Mouse (Mus musculus) limb, embryonic 14.5 days (tissue): ENCODE data around the gene Cptp. TPM values are rescaled to one million over a fixed set of nuclear protein-coding genes. Genes with fewer than 3 reads are reported as not detected.

Experiments used
- ATAC-seq: fragments of 200-750 bp; cut with Nextera tagmentation; 2 replicates; pipeline ENCODE4 v1.8.0; 2017; ENCODE audit warnings: low read depth, moderate number of reproducible peaks, moderate TSS enrichment; ENCODE audit not compliant: low FRiP score
- DNase-seq: peaks from one replicate; pipeline ENCODE4 v3.0.0-alpha.2; 2015; ENCODE audit warnings: low spot score
- H3K27ac ChIP-seq: fragments of 300-500 bp; sonication (generic); replicated peaks from 2 replicates; pipeline ENCODE4 v1.5.1; 2014; ENCODE audit warnings: low read depth, mild to moderate bottlenecking, low read length, moderate library complexity, mixed read lengths
- H3K27me3 ChIP-seq: fragments of 300-500 bp; sonication (generic); 2 replicates; pipeline ENCODE4 v1.6.1; 2014; ENCODE audit warnings: low read length, mixed read lengths; ENCODE audit not compliant: control insufficient read depth, insufficient read depth
- H3K36me3 ChIP-seq: fragments of 300-500 bp; sonication (generic); 2 replicates; pipeline ENCODE4 v1.6.1; 2014; ENCODE audit warnings: mild to moderate bottlenecking, low read length, moderate library complexity, mixed read lengths; ENCODE audit not compliant: control insufficient read depth, insufficient read depth
- H3K4me1 ChIP-seq: fragments of 300-500 bp; sonication (generic); 2 replicates; pipeline ENCODE4 v1.6.1; 2014; ENCODE audit warnings: antibody characterized with exemption, low read length, mixed read lengths; ENCODE audit not compliant: control insufficient read depth, insufficient read depth
- H3K4me2 ChIP-seq: fragments of 300-500 bp; sonication (generic); replicated peaks from 2 replicates; pipeline ENCODE4 v1.6.1; 2014; ENCODE audit warnings: low read depth, mild to moderate bottlenecking, low read length, moderate library complexity; ENCODE audit not compliant: severe bottlenecking
- H3K4me3 ChIP-seq: fragments of 300-500 bp; sonication (generic); replicated peaks from 2 replicates; pipeline ENCODE4 v1.5.1; 2014; ENCODE audit warnings: low read length
- H3K9ac ChIP-seq: fragments of 300-500 bp; sonication (generic); 2 replicates; pipeline ENCODE4 v1.6.1; 2014; ENCODE audit warnings: mild to moderate bottlenecking, low read depth, low read length, moderate library complexity; ENCODE audit not compliant: severe bottlenecking
- H3K9me3 ChIP-seq: fragments of 300-500 bp; sonication (generic); 2 replicates; pipeline ENCODE4 v1.6.1; 2016; ENCODE audit warnings: low read length; ENCODE audit not compliant: control insufficient read depth
- POLR2A ChIP-seq: fragments of 200-500 bp; IDR thresholded peaks from 2 replicates; pipeline ENCODE4 v1.8.0; 2012; ENCODE audit warnings: inconsistent platforms, mild to moderate bottlenecking, moderate library complexity, borderline replicate concordance; ENCODE audit not compliant: insufficient read depth, insufficient read length; ENCODE audit errors: extremely low read depth
- WGBS: fragments of 180-500 bp; shearing (Covaris S2); extraction: QIAGEN DNeasy Blood & Tissue Kit; methylation state at CpG from one replicate; pipeline ENCODE4 v1.1.7; 2014; 5-methylcytosine and 5-hydroxymethylcytosine counted together
- polyA plus RNA-seq, 2 experiments: library from polyadenylated mRNA; depleted of rRNA in 1 of 2; stranded (reverse) in 1 of 2; unstranded in 1 of 2; fragments of >200 nt; fragmentation: Nextera tagmentation in 1 of 2; extraction: Ambion mirVana in 1 of 2; gene quantifications; 2 replicates each; pipeline versions ENCODE4 v1.2.1 to v1.2.3; 2012 to 2014

Gene Cptp
- polyA plus RNA-seq, 2 experiments = 15.0 to 19.2 TPM

DNA sequence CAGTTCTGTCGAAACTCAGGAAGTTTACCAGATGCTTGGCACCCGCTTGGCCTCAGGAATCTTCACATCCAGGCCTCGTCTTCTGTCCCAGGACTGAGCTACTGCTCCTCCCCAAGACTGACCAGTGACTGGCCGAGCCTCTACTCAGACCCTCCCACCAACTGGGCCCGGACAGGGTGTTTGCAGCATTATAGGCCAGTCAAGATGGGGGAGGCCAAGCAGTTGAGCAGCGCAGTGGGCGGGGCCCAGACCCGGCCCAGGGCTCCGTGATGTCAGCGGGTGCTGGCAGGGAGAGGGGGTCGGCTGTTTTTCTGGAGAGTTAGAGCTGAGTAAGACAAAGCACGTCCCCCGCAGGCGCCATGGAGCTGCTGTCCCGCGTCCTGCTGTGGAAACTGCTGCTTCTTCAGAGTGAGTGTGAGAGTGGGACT, 29.7 kb downstream of the Cptp start, which contains the start of gene Mxra8:
Gene Mxra8 (plus strand): TSS at position 198 of the 428 bp plus-strand sequence.
- Histone ChIP-seq H3K36me3 (peaks cover 21% of the 10 kb centered on the region), H3K27ac (peak within 1 kb of the TSS; percentile 76), H3K4me2 (peak within 1 kb of the TSS; percentile 68), H3K4me3 (peak within 1 kb of the TSS; percentile 48), H3K9ac (peak within 1 kb of the TSS; percentile 62), H3K27me3 (no peaks in the 10 kb centered on the region), H3K4me1 (peaks cover 24% of the 10 kb centered on the region), H3K9me3 (no peaks in the 10 kb centered on the region)
- peak; percentile 82 for DNase-seq
- 4% methylated on average over 16 of the region's 16 CpGs for WGBS
- peak; percentile 82 for ATAC-seq
- 0 out of 2 replicates have a peak, but pooled peaks have one; percentile 27 for TF ChIP-seq POLR2A

GRCm38 (mm10) chr4:155838187-155839153, 30.8 kb downstream of the Cptp start:
- no peaks in the 10 kb centered on the region for H3K27me3 ChIP-seq
- peaks cover 11% of the 10 kb centered on the region for H3K36me3 ChIP-seq
- H3K4me3 ChIP-seq = no peak overlapping the region
- peak overlapping the region; percentile 76; the same call in 1 of the 2 replicates for H3K27ac ChIP-seq
- H3K4me1 ChIP-seq = peaks cover 33% of the 10 kb centered on the region
- no peaks in the 10 kb centered on the region for H3K9me3 ChIP-seq
- ATAC-seq (no peak), DNase-seq (no peak)
- no peak overlapping the region for H3K9ac ChIP-seq
- WGBS = 56% methylated on average over 8 of the region's 8 CpGs
- no peak for TF ChIP-seq POLR2A
- H3K4me2 ChIP-seq = peak overlapping the region; percentile 68; the same call in 1 of the 2 replicates

- DNase-seq (no peak), ATAC-seq (no peak)
- 77% methylated on average over 11 of the region's 11 CpGs for WGBS
- Histone ChIP-seq H3K4me3 (no peak overlapping the region), H3K27me3 (no peaks in the 10 kb centered on the region), H3K9ac (no peak overlapping the region), H3K4me1 (peaks cover 33% of the 10 kb centered on the region), H3K27ac (no peak overlapping the region), H3K36me3 (peaks cover 13% of the 10 kb centered on the region), H3K4me2 (no peak overlapping the region), H3K9me3 (no peaks in the 10 kb centered on the region)
- TF ChIP-seq POLR2A = no peak
These were observed 31.7 kb downstream of the Cptp start for GRCm38 (mm10) chr4:155837404-155838010.

- no peak overlapping the region for H3K4me3 ChIP-seq
- no peaks in the 10 kb centered on the region for H3K9me3 ChIP-seq
- peaks cover 8% of the 10 kb centered on the region; the same call in 1 of the 2 replicates for H3K36me3 ChIP-seq
- H3K9ac ChIP-seq = no peak overlapping the region
- peaks cover 15% of the 10 kb centered on the region for H3K4me1 ChIP-seq
- DNase-seq (peak; percentile 95), ATAC-seq (peak; percentile 34; the same call in 1 of the 2 replicates)
- WGBS = 50% methylated on average over 2 of the region's 2 CpGs
- H3K27ac ChIP-seq = peak overlapping the region; percentile 46; the same call in 1 of the 2 replicates
- H3K27me3 ChIP-seq = no peaks in the 10 kb centered on the region
- no peak for TF ChIP-seq POLR2A
- H3K4me2 ChIP-seq = 0 out of 2 replicates have a peak overlapping the region, but pooled peaks have one; percentile 2
These were observed 35.4 kb downstream of the Cptp start for GRCm38 (mm10) chr4:155833836-155834235.

DNA sequence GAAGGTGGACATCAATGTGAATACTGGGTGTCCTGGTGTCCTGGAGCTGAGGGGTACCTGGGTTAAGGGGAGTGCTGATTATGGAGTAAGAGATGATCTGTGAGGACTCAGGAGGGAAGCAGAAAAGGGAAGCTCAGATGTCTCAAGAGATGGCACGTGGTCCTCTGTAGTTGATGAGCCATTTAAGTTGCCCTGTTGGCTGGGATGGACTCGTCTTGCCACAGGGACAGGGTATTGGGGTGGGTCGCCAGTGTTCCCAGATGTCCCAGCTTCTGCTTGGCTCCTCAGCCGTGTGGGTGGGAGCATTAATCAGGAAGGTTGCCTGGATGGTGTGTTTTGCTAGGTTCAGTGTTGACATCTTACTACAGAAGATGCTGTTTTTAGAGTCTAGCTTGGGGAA, 36.0 kb downstream of the Cptp start:
- ATAC-seq (no peak), DNase-seq (no peak)
- Histone ChIP-seq H3K36me3 (peaks cover 8% of the 10 kb centered on the region; the same call in 1 of the 2 replicates), H3K4me3 (no peak overlapping the region), H3K27me3 (no peaks in the 10 kb centered on the region), H3K27ac (0 out of 2 replicates have a peak overlapping the region, but pooled peaks have one; percentile 46), H3K9ac (no peak overlapping the region), H3K4me1 (peaks cover 15% of the 10 kb centered on the region), H3K9me3 (no peaks in the 10 kb centered on the region), H3K4me2 (no peak overlapping the region)
- no peak for TF ChIP-seq POLR2A
- WGBS = 96% methylated on average over 4 of the region's 4 CpGs
